Mouse (Mus musculus) liver, adult 2 months (tissue): Measurements from ENCODE around the gene Tcf7l1.

Source experiments
- CTCF ChIP-seq: fragments of 200-500 bp; IDR thresholded peaks from 2 replicates; pipeline ENCODE4 v1.5.1; 2011; ENCODE audit warnings: low read depth, low read length, control low read depth
- POLR2A ChIP-seq: fragments of 200-500 bp; IDR thresholded peaks from 2 replicates; pipeline ENCODE4 v1.6.1; 2011; ENCODE audit warnings: low read length, control low read depth; ENCODE audit not compliant: insufficient read depth; ENCODE audit errors: extremely low read depth

DNA sequence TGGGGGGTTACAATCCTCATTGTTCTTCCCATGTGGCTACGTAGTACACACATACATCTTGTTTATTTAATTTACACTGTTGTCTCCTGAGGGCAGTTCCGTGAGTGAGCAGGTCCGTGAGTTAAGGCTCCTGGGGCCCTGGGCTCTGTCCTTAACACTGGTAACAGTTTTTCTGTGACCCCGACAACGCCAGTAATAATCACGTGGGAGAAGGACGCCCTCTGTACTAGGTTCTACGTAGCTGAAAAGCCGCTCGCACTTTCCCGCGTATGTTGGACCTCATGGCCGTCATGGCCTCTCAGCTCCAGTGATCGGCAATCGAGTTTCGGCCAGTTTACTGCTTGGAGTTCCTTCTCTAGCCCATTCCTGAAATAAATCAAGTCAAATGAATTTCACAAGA is 6.4 kb upstream of the Tcf7l1 start:
- TF ChIP-seq POLR2A (no peak), CTCF (no peak)
